Mouse (Mus musculus) liver, embryonic 14.5 days (tissue): ENCODE data around the gene Slc28a1.

Experiments used
- CTCF ChIP-seq: IDR thresholded peaks from 2 replicates; pipeline ENCODE4 v1.5.1; 2016; ENCODE audit warnings: antibody characterized with exemption, low read depth, control low read depth
- EP300 ChIP-seq: IDR thresholded peaks from 2 replicates; pipeline ENCODE4 v1.6.1; 2016; ENCODE audit warnings: antibody characterized with exemption, low read depth

- TF ChIP-seq CTCF, result no peak
- TF ChIP-seq EP300, result no peak
These were observed 9.1 kb upstream of the Slc28a1 start for GRCm38 (mm10) chr7:81105525-81105924.
